Mouse (Mus musculus): ENCODE results near the gene Smarcd3.

Smarcd3 gene

GRCm38 (mm10) chr5:24620626-24621025 lies 3.6 kb downstream of the Smarcd3 start:
- no peak for DNase-seq (ENCODE audit: low read depth, low spot score)

GRCm38 (mm10) chr5:24620116-24620515 lies 4.1 kb downstream of the Smarcd3 start:
- DNase-seq (ENCODE audit: low read depth, low spot score): no peak

GRCm38 (mm10) chr5:24618921-24619320 lies 5.3 kb downstream of the Smarcd3 start:
- no peak for DNase-seq (ENCODE audit: low read depth, low spot score)

- no peak for DNase-seq (ENCODE audit: low read depth, low spot score)
Measured at GRCm38 (mm10) chr5:24615097-24615496, 9.1 kb downstream of the Smarcd3 start.

GRCm38 (mm10) chr5:24612302-24612649 lies 11.9 kb downstream of the Smarcd3 start:
- DNase-seq (ENCODE audit: low read depth, low spot score): no peak

GRCm38 (mm10) chr5:24611366-24612301 lies 12.6 kb downstream of the Smarcd3 start:
- DNase-seq (ENCODE audit: low read depth, low spot score): no peak

- no peak for DNase-seq (ENCODE audit: low read depth, low spot score)
Measured at GRCm38 (mm10) chr5:24609388-24609787, 14.8 kb downstream of the Smarcd3 start.

GRCm38 (mm10) chr5:24605980-24606665 lies 18.1 kb downstream of the Smarcd3 start:
- DNase-seq (ENCODE audit: low read depth, low spot score): no peak

GRCm38 (mm10) chr5:24605321-24605979 lies 18.8 kb downstream of the Smarcd3 start:
- no peak for DNase-seq (ENCODE audit: low read depth, low spot score)

- no peak for DNase-seq (ENCODE audit: low read depth, low spot score)
Measured at GRCm38 (mm10) chr5:24604656-24605100, 19.5 kb downstream of the Smarcd3 start.

GRCm38 (mm10) chr5:24604080-24604655 lies 20.0 kb downstream of the Smarcd3 start:
- no peak for DNase-seq (ENCODE audit: low read depth, low spot score)

GRCm38 (mm10) chr5:24603431-24604010 lies 20.7 kb downstream of the Smarcd3 start:
- DNase-seq (ENCODE audit: low read depth, low spot score): no peak

- DNase-seq (ENCODE audit: low read depth, low spot score): no peak
Measured at GRCm38 (mm10) chr5:24602751-24603343, 21.4 kb downstream of the Smarcd3 start.

- DNase-seq (ENCODE audit: low read depth, low spot score): no peak
Measured at GRCm38 (mm10) chr5:24601911-24602750, 22.1 kb downstream of the Smarcd3 start.

- DNase-seq (ENCODE audit: low read depth, low spot score): no peak
Measured at GRCm38 (mm10) chr5:24601071-24601835, 23.0 kb downstream of the Smarcd3 start.

GRCm38 (mm10) chr5:24600236-24600635 lies 24.0 kb downstream of the Smarcd3 start:
- DNase-seq (ENCODE audit: low read depth, low spot score): no peak

- no peak for DNase-seq (ENCODE audit: low read depth, low spot score)
Measured at GRCm38 (mm10) chr5:24599137-24599536, 25.1 kb downstream of the Smarcd3 start.

GRCm38 (mm10) chr5:24598570-24599006 lies 25.6 kb downstream of the Smarcd3 start:
- DNase-seq (ENCODE audit: low read depth, low spot score): no peak

- DNase-seq (ENCODE audit: low read depth, low spot score): no peak
Measured at GRCm38 (mm10) chr5:24597901-24598569, 26.2 kb downstream of the Smarcd3 start.

Measured in brain, embryonic 18.5 days (tissue).